Mouse (Mus musculus): Measurements from ENCODE around the gene Usp36. TPM values are rescaled to one million over a fixed set of nuclear protein-coding genes. Genes with fewer than 3 reads are reported as not detected.

Usp36 gene
- polyA plus RNA-seq, 1 experiment, result 26.7 TPM

GRCm38 (mm10) chr11:118246724-118247123 is 43.3 kb downstream of the Usp36 start:
- TF ChIP-seq POLR2A (IDR thresholded peaks at IDR 0.05; ENCODE audit: extremely low read depth, insufficient read depth, low read length), result no peak
- no peak for TF ChIP-seq CTCF (IDR thresholded peaks at IDR 0.05; ENCODE audit: extremely low read depth, insufficient read depth, low read length)
- Histone ChIP-seq H3K27ac (ENCODE audit: insufficient read depth, low read length) (no peak overlapping the region), H3K4me3 (ENCODE audit: insufficient read depth, low read length) (no peak overlapping the region; the same call in 1 of the 2 replicates), H3K4me1 (ENCODE audit: control insufficient read depth, insufficient read depth, low read length) (peaks cover 2% of the 10 kb centered on the region; the same call in 1 of the 2 replicates)

DNA sequence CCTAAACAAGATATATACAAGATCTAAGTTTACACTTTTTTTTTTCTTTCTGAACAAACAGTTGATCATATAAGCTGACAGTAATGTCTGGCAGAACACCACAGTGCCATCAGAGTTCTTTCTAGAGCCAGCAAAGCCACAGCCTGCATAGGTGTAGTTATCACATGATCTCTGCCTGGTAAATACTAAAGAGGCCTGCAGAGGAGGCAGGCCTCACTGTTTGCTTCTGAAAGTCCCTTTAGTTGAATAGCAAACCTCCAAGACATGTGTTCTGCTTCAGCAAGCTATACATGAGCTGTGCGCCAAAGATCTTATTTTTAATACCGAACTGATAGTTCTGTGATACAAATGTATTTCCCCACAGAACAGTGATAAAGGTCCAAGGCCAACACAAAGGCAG is 44.9 kb downstream of the Usp36 start:
- no peak overlapping the region for H3K27ac ChIP-seq (ENCODE audit: insufficient read depth, low read length)
- no peak overlapping the region for H3K4me3 ChIP-seq (ENCODE audit: insufficient read depth, low read length)
- TF ChIP-seq CTCF (IDR thresholded peaks at IDR 0.05; ENCODE audit: extremely low read depth, insufficient read depth, low read length) (no peak), POLR2A (IDR thresholded peaks at IDR 0.05; ENCODE audit: extremely low read depth, insufficient read depth, low read length) (no peak)
- H3K4me1 ChIP-seq (ENCODE audit: control insufficient read depth, insufficient read depth, low read length), result peaks cover 6% of the 10 kb centered on the region

GRCm38 (mm10) chr11:118243627-118244261 is 46.3 kb downstream of the Usp36 start:
- TF ChIP-seq POLR2A (IDR thresholded peaks at IDR 0.05; ENCODE audit: extremely low read depth, insufficient read depth, low read length) (no peak), CTCF (IDR thresholded peaks at IDR 0.05; ENCODE audit: extremely low read depth, insufficient read depth, low read length) (no peak)

GRCm38 (mm10) chr11:118242506-118242905 is 47.5 kb downstream of the Usp36 start:
- TF ChIP-seq CTCF (IDR thresholded peaks at IDR 0.05; ENCODE audit: extremely low read depth, insufficient read depth, low read length) (no peak), POLR2A (IDR thresholded peaks at IDR 0.05; ENCODE audit: extremely low read depth, insufficient read depth, low read length) (no peak)
- no peak overlapping the region for H3K27ac ChIP-seq (ENCODE audit: insufficient read depth, low read length)
- no peak overlapping the region for H3K4me3 ChIP-seq (ENCODE audit: insufficient read depth, low read length)
- H3K4me1 ChIP-seq (ENCODE audit: control insufficient read depth, insufficient read depth, low read length), result peaks cover 7% of the 10 kb centered on the region

More at GRCm38 (mm10) chr11:118243627-118244261, 46.3 kb downstream of the Usp36 start:
- H3K4me3 ChIP-seq (ENCODE audit: insufficient read depth, low read length), result no peak overlapping the region
- H3K27ac ChIP-seq (ENCODE audit: insufficient read depth, low read length), result no peak overlapping the region
- peaks cover 7% of the 10 kb centered on the region for H3K4me1 ChIP-seq (ENCODE audit: control insufficient read depth, insufficient read depth, low read length)

DNA sequence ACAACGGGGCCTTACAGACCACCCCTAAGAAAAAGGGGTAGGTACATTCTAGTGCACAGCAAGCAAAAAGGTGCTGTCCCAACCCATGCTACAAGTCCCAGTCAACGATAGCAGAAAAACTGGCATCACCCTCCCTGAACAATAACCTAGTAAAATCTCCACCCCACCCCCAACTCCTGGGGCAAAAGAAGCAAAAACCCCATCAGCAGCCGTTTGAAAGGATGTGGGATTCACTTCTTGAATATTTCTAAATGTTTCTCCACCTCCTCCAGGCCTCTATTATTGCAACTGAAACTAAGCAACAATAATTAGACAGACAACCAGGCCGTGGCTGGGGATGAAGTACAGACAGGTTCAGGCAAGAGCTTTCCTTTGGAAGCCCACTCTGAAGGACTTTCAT is 49.7 kb downstream of the Usp36 start:
- Histone ChIP-seq H3K4me1 (ENCODE audit: control insufficient read depth, insufficient read depth, low read length) (peaks cover 14% of the 10 kb centered on the region), H3K4me3 (ENCODE audit: insufficient read depth, low read length) (no peak overlapping the region), H3K27ac (ENCODE audit: insufficient read depth, low read length) (no peak overlapping the region)
- TF ChIP-seq CTCF (IDR thresholded peaks at IDR 0.05; ENCODE audit: extremely low read depth, insufficient read depth, low read length) (no peak), POLR2A (IDR thresholded peaks at IDR 0.05; ENCODE audit: extremely low read depth, insufficient read depth, low read length) (no peak)

DNA sequence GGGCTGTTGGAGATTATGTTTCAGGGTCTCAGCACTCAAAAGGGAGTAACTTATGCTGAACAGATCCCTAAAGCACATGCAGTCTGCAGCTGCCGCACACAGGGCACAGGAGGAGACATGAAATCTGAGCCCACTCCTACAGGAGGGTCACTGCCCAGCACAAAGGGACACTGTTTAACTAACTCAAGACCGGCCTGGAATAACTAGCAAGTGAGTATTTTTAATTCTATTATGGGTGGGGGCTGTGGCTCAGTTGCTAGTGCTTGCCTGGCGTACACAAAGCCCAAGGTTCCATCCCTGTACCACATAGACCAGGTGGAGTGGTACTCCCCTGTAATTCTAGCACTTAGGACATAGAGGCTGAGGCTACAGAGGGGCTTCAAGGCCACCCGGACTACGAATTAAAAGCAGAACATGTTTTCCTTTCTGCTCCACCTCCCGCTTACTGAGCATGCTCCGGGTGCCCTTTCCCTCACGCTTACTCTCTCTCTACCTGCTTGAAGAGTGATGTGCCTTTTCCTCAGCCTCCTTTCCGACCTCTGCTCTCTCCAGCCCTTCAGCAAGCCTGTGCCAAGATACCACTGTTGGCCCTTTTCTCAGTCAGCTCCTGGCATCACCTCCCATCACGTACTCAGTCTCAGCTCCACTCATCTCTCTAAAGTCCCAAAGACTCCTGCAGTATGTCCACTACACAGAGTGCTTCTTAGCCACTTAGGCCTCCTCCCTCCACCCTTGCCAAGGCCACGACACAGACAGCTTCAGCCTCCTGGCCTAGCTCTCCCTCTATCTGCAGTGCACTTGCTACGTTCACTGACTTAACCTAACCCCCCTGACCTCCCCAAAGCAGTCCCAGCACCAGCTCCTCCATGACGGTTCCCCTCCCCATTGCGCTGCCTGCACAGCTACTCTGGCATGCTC is 50.5 kb downstream of the Usp36 start:
- H3K4me3 ChIP-seq (ENCODE audit: insufficient read depth, low read length), result no peak overlapping the region
- no peak overlapping the region for H3K27ac ChIP-seq (ENCODE audit: insufficient read depth, low read length)
- peaks cover 14% of the 10 kb centered on the region for H3K4me1 ChIP-seq (ENCODE audit: control insufficient read depth, insufficient read depth, low read length)
- TF ChIP-seq CTCF (IDR thresholded peaks at IDR 0.05; ENCODE audit: extremely low read depth, insufficient read depth, low read length), result no peak
- TF ChIP-seq POLR2A (IDR thresholded peaks at IDR 0.05; ENCODE audit: extremely low read depth, insufficient read depth, low read length), result no peak

DNA sequence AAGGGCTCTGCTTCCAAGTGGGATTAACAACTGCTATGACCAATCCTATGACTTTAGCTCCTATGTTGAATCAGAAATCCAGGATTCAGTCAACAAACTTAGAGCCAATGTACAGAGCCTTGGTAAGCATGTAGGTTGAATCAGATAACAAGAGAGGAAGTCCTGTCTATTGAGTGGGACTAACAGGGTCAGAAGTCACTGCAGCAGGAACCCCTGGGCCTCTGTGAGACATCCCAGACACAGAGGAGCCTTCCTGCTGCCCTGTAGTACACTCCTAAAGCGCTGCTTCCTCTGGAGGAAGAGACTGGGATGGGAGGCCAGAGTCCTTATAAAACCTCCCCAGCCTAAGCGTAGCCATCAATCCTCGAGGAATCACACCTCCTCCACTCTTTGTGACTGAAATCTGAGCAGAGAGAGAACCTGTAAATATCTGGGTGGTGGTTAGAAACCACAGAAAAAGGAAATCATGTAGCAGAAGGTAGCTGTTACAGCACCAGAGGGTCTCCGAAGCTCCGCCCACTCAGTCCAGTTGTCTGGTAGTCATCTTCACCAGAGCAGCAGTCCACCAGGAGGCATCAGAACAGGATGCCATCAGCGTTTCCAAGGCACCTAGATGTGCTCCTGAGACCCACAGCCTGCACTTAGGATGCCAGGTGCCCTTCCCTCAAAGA is 53.4 kb downstream of the Usp36 start:
- H3K4me1 ChIP-seq (ENCODE audit: control insufficient read depth, insufficient read depth, low read length), result peaks cover 13% of the 10 kb centered on the region
- no peak overlapping the region for H3K4me3 ChIP-seq (ENCODE audit: insufficient read depth, low read length)
- TF ChIP-seq POLR2A (IDR thresholded peaks at IDR 0.05; ENCODE audit: extremely low read depth, insufficient read depth, low read length) (no peak), CTCF (IDR thresholded peaks at IDR 0.05; ENCODE audit: extremely low read depth, insufficient read depth, low read length) (no peak)
- peak overlapping the region; percentile 12; the same call in 1 of the 2 replicates for H3K27ac ChIP-seq (ENCODE audit: insufficient read depth, low read length)

DNA sequence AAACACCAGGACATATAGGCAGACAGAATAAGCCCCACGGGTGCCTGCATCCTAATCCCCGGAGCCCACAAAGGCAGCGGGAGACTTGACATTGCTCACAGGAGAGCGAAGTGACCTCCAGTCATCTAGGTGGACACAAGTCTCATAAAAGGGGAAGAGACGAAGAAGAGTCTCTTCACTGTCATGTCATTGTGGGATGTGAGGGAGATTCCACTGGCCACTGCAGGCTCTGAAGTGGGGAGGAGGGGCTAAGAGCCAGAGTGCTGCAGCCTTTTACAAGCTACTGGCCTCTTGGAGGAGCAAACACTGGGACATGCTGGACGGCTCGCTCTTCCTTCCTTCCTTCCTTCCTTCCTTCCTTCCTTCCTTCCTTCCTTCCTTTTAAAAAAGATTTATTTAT is 55.1 kb downstream of the Usp36 start:
- H3K27ac ChIP-seq (ENCODE audit: insufficient read depth, low read length), result peak overlapping the region; percentile 76
- TF ChIP-seq CTCF (IDR thresholded peaks at IDR 0.05; ENCODE audit: extremely low read depth, insufficient read depth, low read length), result no peak
- no peak for TF ChIP-seq POLR2A (IDR thresholded peaks at IDR 0.05; ENCODE audit: extremely low read depth, insufficient read depth, low read length)
- no peak overlapping the region for H3K4me3 ChIP-seq (ENCODE audit: insufficient read depth, low read length)
- H3K4me1 ChIP-seq (ENCODE audit: control insufficient read depth, insufficient read depth, low read length), result peaks cover 8% of the 10 kb centered on the region

DNA sequence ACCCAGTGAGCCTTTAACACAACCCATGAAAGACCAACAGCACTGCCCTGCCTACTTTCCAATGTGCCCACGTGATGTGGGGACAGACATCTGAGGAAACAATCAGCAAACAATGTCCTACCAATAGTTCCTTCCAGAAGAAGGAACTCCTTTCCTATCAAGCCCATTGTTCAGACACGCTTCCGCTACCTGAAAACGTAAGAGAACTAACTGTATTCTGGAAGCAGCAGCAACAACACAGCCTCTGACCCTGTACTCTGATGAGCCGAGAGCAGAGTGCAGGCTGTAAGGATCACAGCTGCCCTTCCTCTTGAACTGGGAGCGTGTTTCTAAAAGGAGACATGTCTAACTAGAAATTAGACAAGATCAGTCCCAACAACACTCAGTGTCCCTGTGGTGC is 55.5 kb downstream of the Usp36 start:
- Histone ChIP-seq H3K4me1 (ENCODE audit: control insufficient read depth, insufficient read depth, low read length) (peaks cover 8% of the 10 kb centered on the region), H3K4me3 (ENCODE audit: insufficient read depth, low read length) (no peak overlapping the region), H3K27ac (ENCODE audit: insufficient read depth, low read length) (peak overlapping the region; percentile 76)
- no peak for TF ChIP-seq CTCF (IDR thresholded peaks at IDR 0.05; ENCODE audit: extremely low read depth, insufficient read depth, low read length)
- TF ChIP-seq POLR2A (IDR thresholded peaks at IDR 0.05; ENCODE audit: extremely low read depth, insufficient read depth, low read length), result no peak

Data from cortical plate, adult 2 months (tissue).